Mouse (Mus musculus): ENCODE measurements around the gene Edn2.

Edn2 gene

DNA sequence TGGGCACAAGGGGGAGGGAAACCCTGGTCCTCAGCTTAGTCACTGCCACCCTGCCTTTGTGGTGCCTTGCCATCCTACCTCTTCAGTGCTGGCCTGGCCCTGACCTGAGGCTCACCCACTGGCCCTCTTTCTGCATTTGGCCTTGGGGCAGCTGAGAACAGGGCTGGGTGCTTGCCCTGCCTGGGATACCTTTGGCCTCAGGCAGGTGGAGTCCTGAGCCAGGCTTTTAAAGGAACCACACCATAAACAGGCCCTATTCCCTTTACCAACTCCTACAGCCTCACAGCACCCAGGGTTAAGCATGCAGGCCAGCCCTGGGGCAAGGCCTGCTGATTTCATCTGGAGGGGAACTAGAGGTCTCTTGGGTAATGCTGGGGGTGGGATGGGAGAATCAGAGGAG is 19.5 kb downstream of the Edn2 start:
- no peak for TF ChIP-seq GATA4 (IDR thresholded peaks at IDR 0.05; ENCODE audit: insufficient replicate concordance, low read length)

DNA sequence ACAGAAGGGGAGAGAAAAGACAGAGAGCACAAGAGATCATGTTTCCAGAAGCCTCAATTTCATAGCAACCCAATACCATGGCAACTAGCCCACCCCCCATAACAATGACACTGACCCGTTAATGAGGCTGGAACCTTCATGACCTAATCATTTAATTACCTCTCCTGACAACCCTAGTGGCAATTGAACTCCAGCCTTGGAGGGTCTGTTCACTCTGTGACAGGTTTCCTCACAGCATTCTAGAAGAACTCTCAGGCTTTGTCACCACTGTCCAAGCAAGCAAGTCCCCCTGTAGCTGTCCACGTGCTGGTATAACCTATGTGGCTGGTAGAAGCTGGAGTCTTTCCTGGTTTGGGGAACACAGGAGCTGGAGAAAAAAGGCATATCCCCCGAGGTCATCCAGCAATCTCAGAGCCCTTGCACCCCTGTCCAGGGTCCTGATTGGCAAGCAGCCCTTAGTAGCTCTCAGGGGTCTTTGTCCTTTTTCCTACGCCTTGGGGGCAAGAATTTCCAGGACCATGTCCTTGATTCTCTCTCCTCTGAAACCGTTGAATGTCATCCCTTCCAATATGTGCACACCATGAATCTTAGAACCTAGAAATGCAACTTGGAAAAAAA is 23.5 kb downstream of the Edn2 start:
- TF ChIP-seq GATA4 (IDR thresholded peaks at IDR 0.05; ENCODE audit: insufficient replicate concordance, low read length): no peak

DNA sequence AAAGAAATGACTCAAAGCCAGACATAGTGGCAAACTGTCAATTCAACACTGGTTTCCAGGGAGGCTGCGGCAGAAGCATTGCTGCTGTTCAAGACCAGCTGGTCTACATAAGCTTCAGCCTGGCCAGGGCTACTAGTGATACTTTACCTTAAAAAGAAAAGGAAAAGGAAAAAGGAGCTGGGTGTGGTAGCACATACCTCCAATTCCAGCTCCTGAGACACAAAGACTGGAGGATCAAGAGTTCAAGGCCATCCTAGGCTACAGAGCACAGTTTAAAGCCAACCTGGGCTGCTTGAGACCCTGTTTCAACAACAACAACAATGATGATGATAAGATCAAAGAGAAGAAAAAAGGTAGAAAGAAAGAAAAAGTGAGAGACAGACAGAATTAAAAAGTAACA is 25.4 kb downstream of the Edn2 start:
- TF ChIP-seq GATA4 (IDR thresholded peaks at IDR 0.05; ENCODE audit: insufficient replicate concordance, low read length): no peak

DNA sequence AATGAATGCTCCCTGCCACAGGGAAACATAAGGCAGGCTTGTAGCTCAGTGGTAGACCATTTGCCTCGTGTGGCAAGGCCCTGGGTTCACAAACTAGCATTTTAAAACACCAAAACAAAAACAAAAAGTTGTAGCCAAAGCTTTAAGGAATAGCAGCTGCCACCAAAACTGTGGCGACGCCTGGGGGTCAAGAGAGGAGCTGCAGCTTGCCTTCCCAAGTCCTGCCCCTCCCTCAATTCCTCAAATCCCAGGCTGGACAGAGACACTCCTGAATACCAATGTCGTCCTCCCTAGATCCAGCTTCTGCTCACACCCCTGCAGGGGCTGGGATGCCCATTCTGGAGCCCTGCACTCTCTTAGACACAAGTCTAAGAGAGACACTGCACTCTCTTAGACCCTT is 25.9 kb downstream of the Edn2 start:
- TF ChIP-seq GATA4 (IDR thresholded peaks at IDR 0.05; ENCODE audit: insufficient replicate concordance, low read length): no peak

DNA sequence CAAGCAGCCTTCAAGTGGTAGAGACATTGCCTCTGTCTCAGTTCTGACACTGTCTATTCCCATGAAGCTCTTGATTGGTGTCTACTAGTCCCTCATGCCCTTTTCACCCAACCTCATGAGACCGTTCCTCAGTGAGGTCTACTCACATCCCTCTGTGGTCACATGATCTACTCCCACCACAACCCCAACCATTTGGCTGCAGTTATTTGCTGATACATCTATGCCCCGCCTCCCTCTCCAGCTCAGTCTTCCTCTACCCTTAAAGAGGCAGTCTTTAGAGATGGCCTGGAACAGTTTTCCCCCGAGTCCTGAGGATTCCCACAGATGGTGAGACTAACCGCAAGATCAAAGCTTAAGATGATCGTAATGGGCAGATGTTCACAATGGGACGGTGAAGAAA is 27.2 kb downstream of the Edn2 start:
- no peak for TF ChIP-seq GATA4 (IDR thresholded peaks at IDR 0.05; ENCODE audit: insufficient replicate concordance, low read length)

DNA sequence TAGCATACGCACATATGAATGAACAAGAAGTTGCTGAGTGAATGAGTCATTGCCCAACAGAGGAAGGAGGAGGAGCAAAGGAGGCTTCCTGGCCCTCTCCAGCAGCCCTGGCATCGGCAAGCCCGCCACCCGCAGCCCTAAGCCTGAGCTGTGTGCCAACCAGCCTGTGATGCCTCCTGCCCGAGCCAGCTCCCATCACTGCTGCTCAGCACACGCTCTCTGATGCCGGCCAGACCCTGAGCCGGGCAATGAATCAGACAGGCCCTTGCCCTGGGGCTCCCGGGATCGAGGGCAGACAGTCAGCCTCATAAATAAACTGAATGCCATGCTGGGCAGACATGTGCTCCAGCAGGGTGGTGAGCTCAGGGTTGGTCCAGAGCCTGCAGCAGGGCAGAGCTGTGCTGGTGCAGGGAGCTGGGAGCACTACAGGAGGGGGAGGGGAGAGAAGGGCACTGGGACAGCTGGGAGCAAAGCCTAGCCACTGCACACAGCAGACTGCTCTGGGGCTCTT is 27.7 kb downstream of the Edn2 start:
- TF ChIP-seq GATA4 (IDR thresholded peaks at IDR 0.05; ENCODE audit: insufficient replicate concordance, low read length): no peak

DNA sequence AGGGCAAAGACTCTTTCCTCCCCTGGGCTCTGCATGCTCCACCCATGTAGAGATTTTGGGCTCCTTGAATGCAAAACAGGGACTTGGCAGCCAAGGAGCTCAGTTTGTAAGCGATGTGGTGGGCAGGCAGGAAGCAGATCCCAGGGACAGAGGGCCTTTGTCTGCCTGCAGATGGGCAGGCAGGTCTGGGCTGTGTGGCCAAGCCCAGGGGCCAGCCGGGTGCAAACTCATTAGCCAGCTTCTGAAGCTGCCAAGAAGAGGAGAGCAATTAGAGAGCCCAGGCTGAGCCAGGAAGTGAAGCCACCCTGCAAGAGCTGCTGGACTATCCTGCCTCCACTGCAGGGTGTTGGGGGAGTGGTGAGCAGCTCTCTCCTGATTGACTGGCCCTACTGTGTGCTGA is 28.9 kb downstream of the Edn2 start:
- no peak for TF ChIP-seq GATA4 (IDR thresholded peaks at IDR 0.05; ENCODE audit: insufficient replicate concordance, low read length)

DNA sequence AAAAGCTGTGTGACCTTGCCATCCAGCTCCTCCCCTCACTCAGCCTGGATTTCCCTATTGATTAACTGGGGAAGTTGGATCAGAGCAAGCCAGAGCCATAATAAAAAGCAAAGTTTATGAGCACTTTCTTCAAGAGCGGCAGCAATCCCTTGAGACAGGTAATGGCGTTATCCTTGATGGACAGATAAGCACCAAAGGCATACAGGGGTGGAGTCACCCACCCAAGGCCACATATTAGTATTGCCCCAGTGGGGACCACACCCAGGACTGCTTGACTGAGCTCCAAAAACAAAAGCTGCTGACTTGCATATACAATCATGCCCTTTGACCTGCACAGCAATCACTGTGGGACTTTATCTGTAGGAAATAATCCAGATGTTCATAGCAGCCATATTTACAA is 31.0 kb downstream of the Edn2 start:
- no peak for TF ChIP-seq GATA4 (IDR thresholded peaks at IDR 0.05; ENCODE audit: insufficient replicate concordance, low read length)

DNA sequence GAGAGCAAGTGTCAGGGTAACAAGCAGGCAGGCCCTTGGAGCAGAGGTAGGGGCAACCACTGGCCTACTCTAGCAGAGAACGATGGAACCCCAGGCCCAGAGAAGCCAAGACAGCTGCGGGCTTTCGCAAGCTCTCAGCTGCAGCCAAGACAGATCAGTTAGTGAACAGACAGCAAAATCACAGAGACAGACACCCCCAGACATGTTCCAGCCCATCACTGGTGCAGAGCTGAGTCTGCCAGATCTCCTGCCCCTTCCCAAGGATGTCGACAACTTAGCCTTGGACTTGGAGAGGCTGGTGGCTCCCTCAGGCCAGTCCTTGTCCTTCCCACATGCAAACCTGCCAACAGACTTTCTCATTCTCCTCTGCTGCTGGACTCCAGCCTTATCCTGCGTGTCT is 33.0 kb downstream of the Edn2 start:
- TF ChIP-seq GATA4 (IDR thresholded peaks at IDR 0.05; ENCODE audit: insufficient replicate concordance, low read length): no peak

DNA sequence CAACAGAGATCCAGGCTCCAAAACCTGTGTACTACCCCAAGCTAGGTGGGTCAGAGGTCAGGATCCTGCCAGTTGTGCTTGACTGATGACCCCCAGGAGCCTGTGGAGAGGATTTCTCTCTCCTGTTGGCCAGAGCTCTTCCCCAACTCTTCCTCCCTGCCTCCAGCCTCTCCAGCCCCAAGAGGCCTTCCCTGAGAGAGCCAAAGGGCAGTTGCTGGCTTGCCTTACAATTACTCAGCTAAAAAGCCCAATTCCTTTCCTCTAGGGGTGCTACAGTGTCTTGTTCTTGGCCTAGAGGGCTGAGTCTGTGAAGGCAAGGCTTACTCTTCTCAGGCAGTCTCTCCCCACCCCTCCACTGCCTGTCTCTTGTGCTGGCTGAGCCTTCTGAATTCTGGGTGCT is 34.0 kb downstream of the Edn2 start:
- TF ChIP-seq GATA4 (IDR thresholded peaks at IDR 0.05; ENCODE audit: insufficient replicate concordance, low read length): no peak

DNA sequence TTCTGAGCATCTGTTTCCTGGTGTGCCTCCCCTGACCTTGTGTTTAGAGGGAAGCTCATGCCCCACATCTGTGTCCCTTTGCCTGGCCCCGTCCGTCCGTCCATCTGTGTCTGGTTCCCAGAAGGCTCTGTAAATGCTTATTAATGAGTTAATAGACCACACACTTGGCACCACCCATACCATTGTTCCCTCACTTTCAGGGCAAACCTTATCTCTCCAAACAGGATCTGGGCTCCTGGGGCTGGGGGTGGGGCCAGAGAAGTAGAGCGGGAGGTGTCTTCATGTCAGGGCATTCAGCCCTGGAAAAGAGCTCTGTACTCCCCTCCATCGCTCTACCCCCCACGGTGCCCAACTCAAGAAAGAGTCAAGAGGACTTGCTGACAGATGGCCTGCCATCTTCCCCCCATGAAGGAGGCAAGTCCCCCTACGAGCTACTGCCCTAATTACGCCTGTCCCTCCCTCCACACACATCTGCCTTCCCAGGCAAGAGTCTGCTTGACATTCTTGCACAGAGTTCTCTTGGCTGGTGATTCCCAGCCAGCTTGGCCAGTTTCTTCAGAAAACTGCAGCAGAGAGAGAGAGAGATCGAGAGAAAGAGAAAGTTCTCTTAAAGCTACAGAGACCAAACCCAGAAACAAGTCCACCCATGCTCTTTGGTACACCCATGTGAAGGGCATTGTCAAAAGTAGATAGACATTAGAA is 38.3 kb downstream of the Edn2 start:
- no peak for TF ChIP-seq GATA4 (IDR thresholded peaks at IDR 0.05; ENCODE audit: insufficient replicate concordance, low read length)

DNA sequence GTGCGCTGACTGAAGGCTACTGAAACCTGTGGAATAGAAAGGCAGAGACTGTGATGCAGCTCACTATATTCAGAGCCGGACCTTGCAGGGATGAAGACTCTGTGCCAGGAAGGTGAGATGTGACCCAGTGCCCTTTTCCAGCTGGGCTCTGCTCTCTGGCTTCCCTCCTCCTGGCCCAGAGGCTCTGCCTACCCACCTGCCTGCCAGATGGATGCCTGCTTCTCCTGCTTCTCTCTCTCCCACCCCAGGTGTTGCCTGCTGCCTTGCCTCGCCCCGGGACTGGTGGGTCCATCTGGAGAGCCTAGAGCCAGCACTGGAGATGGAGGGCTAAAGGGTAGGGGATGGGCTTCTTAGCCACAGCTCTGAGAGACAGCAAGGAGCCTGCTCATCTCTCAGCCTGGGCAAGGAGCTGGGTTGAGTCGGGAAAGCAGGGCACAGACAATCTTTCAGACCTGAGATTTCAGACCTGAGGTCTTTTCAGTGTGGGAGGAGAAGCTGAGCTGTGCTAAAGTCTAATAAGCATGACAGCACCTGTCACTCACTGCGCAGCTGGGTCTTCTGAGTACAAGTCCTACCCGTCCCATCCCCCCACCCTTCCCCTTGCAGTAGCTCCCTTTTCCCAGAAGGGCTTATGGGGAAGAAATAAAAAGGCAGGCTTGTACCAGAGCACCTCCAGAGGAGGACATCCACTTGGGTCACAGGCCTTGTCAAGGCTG is 39.7 kb downstream of the Edn2 start:
- TF ChIP-seq GATA4 (IDR thresholded peaks at IDR 0.05; ENCODE audit: insufficient replicate concordance, low read length): no peak

DNA sequence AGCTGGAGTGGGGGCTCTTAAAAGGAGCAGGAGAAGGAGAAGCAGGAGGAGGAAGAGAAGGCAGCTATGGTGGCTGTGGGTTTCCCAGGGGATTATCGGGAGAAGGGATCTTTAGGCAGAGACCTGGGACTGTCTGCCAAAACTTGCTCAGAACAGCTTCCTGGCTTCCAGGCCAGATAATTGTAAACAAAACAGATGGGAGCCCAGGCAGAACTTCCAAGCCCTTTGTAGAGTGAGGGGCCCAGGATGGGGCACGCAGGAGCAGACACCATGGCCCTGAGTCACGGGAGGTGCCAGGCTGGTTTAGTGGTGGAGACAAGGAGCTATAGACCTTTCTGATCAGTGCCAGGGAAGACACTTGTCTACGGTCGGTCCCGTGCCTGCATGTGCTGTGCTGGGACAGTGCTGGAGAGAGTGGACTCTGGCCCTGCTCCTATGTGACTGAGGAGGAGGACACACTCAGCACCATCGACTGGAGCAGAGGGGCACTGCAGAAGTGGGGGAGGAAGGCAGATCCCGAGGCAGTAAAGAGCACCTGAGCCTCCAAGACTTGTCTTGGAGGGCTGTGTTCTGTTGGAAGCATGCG is 43.4 kb downstream of the Edn2 start:
- no peak for TF ChIP-seq GATA4 (IDR thresholded peaks at IDR 0.05; ENCODE audit: insufficient replicate concordance, low read length)

DNA sequence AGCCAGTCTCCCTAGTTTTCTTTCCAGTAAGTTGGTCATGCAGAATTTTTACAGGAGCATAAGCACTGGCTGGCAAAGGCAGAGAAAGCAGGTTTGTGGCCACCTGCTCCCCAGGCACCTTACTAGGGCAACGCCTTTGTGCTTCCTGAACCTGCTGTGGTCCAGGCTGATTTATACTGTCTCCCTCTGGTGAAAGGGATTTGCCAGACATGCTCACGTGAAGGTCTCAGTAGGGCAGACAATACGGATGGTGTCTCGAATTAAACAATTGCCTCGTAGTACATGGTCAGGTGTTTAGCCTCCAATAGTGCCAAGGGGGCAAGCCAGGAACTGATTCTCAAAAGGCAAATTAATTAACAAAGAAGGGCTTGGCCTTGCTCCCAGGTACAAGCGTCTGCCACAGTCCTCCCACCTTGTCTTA is 45.5 kb downstream of the Edn2 start:
- no peak for TF ChIP-seq GATA4 (IDR thresholded peaks at IDR 0.05; ENCODE audit: insufficient replicate concordance, low read length)

DNA sequence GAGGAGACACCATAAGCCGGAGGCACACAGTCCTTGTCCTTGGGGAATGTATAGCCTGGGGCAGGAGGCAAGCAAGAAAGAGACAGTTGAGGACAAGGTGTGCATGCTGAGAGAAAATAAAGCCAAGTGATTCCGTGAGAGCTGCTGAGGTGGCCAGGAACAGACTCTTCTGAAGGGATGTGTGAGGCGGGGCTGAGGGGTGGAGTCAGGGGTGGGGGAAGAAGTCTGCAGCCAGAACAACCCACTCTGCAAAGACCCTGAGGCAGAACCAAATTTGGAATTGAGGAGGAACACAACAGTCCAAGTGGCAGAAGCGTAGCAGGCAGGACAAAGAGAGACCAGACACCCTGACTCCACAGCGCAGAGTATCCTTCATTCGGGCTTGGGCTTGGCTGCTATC is 51.1 kb downstream of the Edn2 start:
- TF ChIP-seq GATA4 (IDR thresholded peaks at IDR 0.05; ENCODE audit: insufficient replicate concordance, low read length): no peak

DNA sequence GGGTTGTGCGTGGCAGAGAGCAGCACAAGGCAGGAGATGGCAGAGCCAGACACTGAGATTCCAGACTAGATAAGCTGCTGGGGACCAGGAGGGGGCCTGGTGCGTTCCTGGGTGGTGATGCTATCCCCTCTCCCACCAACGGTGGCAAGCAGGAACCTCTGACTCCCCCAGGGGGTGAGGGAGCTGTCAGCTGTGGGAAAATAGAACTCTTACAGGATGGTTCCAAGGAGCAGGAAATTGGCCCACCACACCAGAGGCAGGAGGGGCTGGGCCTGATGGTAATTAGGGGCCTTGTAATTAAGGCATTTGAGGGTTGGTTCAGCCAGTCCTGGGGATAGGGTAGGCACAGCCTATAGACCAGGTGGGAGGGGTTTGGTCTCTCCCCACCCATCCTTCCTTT is 51.8 kb downstream of the Edn2 start:
- TF ChIP-seq GATA4 (IDR thresholded peaks at IDR 0.05; ENCODE audit: insufficient replicate concordance, low read length): no peak
